Mouse (Mus musculus) brain, adult 10 weeks (tissue): ENCODE measurements around the gene Pdpn. TPM values are rescaled to one million over a fixed set of nuclear protein-coding genes. Genes with fewer than 3 reads are reported as not detected.

Source experiments
- polyA plus RNA-seq: library from polyadenylated mRNA; stranded (reverse); fragments of 350-450 nt; fragmentation: Illumina TruSeq; extraction: RNeasy Lipid Tissue Mini Kit (QIAGEN cat#74804); gene quantifications from one replicate; pipeline ENCODE4 v1.2.3, GENCODE M21; 2015; ENCODE audit warnings: low read depth, low replicate concordance

The Pdpn gene
- polyA plus RNA-seq: 15.5 TPM

DNA sequence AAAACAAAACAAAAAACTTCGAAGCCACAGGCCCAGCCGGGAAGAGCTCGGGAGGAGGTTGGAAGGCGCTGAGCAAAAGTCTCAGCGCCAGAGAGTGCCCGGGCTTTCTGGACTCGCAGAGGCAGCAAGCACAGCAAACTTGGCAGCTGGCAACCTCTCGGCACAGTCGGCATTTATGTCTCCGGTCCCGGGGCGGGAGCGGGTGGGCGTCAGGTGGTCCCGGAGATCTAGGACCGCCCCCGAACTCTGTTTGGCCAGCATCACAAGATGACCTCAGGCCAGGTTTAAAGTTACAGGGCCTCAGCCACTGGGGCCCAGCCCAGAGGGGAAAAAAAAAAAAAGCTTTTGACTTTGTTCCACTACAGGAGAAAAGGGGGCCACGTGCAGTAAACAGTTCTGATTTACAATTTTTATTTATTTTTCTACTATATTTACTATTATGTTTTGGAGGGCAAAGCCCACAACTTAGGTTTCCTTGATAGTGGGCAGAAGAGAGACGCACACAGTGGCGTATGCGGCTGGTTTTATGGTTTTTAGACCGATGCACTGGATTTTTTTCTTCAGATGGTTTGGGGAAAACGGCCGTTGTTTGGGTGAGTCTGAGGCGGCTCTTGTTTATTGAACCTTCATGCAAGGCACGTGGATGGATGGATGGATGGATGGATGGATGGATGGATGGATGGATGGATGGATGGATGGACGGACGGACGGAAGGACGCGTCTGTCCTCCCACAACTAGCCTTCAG, at the start of gene Pdpn:
Gene Pdpn (minus strand): TSS at position 240 of the 746 bp plus-strand sequence.

Other genes starting within 250 kb of the Pdpn start
- 20.4 TPM for gene Prdm2, start 86.6 kb downstream of the Pdpn start, polyA plus RNA-seq
- gene Lrrc38, start 50.2 kb upstream of the Pdpn start, polyA plus RNA-seq: 3.2 TPM
- not detected for gene Pramel1, start 94.9 kb upstream of the Pdpn start, polyA plus RNA-seq
- gene Pramef8, start 112.9 kb upstream of the Pdpn start, polyA plus RNA-seq: 13.8 TPM
- gene Oog4, start 150.8 kb upstream of the Pdpn start, polyA plus RNA-seq: not detected
- not detected for gene Gm13043, start 211.8 kb upstream of the Pdpn start, polyA plus RNA-seq
- gene Gm13040, start 236.4 kb upstream of the Pdpn start, polyA plus RNA-seq: not detected